Mouse (Mus musculus) cortical plate, adult 2 months (tissue): ENCODE data around the gene Mgst2.

Experiments used
- CTCF ChIP-seq: fragments of 200-500 bp; IDR thresholded peaks from 2 replicates; pipeline ENCODE4 v1.5.1; 2011; ENCODE audit warnings: mild to moderate bottlenecking, control low read depth, low read length; ENCODE audit not compliant: insufficient read depth; ENCODE audit errors: extremely low read depth
- POLR2A ChIP-seq: fragments of 200-500 bp; IDR thresholded peaks from 2 replicates; pipeline ENCODE4 v1.6.1; 2011; ENCODE audit warnings: mild to moderate bottlenecking, low read length, control low read depth; ENCODE audit not compliant: insufficient read depth; ENCODE audit errors: extremely low read depth

GRCm38 (mm10) chr3:51727968-51728367 is 67.8 kb downstream of the Mgst2 start:
- TF ChIP-seq POLR2A (no peak), CTCF (no peak)
